Mouse (Mus musculus): ENCODE measurements around the gene Pip5k1c.

GRCm38 (mm10) chr10:81329194-81329975, 36.6 kb downstream of the Pip5k1c start:
- TF ChIP-seq GATA1 (IDR thresholded peaks at IDR 0.05; ENCODE audit: borderline replicate concordance, low read length) (no peak), FLI1 (IDR thresholded peaks at IDR 0.05; ENCODE audit: low read length) (no peak)

Measured in megakaryocyte, embryonic 14.5 days (primary cell).